Mouse (Mus musculus): ENCODE results near the gene Arfgap2.
A peak's percentile ranks its signal among the peaks of the same experiment; 100 is the strongest.

Gene Arfgap2

DNA sequence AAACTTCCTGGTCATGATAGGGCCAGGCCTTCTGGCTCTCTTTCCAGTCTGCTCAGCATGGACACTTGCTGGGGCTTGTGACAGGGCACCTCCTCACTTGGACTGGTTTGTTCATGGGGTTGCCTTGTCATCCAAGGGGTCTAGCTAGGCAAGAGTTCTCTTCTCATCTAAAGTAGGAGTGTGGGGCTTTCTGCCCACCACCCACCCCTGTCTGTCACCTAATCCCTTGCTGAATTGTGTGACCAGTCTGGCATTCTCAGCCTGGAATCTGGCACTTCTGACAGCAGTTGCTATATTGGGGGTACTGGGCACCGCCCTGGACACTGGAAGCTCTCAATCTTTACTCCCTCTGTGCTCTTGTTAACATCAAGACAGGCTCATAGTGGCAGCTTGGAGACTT lies 5.3 kb upstream of the Arfgap2 start:
- DNase-seq (ENCODE audit: low spot score) = no peak

DNA sequence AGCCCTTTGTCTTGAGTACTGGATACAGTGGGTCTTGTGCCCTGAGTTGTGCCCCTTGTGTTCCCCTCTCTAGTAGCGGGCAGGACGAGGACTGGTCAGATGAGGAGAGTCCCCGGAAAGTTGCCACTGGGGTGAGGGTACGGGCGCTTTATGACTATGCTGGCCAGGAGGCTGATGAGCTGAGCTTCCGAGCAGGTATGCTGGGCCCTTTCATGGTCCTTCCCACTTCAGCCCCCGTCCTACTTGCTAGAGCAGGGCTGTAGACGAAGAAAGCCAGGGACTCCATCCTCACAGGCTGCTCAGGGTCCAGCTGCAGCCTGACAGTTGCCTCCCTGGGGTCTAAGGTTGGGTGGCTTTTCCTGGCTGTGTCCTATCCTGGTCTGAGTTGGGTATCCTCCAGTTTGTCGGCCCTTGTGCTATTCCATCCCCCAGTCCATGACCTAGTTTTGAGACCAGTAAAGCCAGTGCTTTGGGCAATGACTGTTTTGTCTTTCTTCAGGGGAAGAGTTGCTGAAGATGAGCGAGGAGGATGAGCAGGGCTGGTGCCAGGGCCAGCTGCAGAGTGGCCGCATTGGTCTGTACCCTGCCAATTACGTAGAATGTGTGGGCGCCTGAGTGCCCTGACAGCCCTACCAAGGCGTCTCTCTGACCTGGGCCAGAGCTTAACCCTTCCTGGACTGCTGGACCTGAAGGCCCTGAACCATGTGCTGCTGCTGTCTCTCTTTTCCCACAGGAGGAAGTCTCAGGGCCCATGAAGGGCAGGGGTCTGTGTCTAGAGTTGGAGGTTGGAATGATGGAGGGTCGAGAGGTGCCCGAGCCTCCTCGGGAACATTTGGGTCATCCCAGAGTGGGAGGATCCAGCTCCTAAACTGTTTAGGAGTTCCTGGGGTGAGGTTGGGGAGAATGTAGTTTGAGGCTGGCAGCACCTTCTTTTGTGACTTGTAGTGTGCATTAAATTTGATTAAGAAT lies 798 bp upstream of the Arfgap2 start:
- DNase-seq (ENCODE audit: low spot score) = no peak

DNA sequence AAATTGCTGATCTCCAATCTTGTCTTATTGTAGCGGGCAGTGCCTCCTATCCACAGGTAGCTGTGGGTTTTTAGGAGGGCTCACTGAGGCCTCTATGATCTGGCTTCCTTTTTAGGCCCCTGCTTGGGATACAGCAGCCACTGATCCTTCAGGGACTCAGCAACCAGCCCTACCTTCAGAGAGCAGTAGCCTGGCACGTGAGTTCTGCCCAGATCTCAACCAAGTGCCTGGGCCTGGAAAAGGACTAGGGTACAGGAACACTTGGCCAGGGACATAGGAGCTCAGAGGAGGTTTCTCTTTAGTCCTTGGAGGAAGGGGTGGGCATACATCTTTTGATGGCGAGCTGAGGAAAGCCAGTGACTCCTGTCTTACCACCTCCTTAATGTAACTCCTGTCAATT lies 3.3 kb downstream of the Arfgap2 start:
- no peak for DNase-seq (ENCODE audit: low spot score)

DNA sequence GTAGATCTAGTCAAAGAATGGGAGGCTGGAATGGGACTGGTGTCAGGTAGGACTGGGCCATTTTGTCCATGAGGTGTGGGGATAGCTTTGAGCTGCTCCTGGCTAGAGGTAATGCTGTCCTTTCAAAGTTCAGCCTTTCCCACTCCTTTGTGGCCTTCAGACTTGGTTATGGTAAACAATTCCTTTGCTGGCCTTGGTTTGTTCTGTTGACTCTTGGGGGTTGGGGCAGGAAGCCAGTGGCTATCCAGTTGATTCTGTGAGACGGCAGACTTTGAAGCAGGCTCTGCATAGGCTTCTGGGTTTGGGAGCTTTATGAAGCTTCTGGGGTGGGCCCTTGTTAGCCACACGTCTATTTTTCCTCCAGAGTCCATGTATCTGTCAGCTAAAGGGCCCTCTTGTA lies 3.9 kb downstream of the Arfgap2 start:
- DNase-seq (ENCODE audit: low spot score) = no peak

DNA sequence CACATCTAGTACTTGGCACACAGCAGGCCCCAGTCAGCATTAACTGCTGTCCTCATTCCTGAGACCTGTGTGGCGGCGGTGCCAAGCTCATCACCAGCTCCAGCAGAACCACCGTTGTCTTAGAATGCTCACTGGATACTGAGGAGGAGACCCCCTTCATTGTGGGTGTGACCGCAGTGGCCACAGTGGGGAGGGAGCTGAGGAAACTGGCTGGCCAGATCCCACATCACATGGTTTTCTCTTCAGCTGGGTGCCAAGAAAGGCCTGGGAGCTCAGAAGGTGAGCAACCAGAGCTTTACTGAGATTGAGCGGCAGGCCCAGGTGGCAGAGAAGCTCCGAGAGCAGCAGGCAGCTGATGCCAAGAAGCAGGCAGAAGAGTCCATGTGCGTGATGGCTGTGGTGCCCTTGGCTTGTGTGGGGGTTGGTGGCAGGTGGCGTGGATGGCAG lies 4.9 kb downstream of the Arfgap2 start:
- DNase-seq (ENCODE audit: low spot score) = no peak

DNA sequence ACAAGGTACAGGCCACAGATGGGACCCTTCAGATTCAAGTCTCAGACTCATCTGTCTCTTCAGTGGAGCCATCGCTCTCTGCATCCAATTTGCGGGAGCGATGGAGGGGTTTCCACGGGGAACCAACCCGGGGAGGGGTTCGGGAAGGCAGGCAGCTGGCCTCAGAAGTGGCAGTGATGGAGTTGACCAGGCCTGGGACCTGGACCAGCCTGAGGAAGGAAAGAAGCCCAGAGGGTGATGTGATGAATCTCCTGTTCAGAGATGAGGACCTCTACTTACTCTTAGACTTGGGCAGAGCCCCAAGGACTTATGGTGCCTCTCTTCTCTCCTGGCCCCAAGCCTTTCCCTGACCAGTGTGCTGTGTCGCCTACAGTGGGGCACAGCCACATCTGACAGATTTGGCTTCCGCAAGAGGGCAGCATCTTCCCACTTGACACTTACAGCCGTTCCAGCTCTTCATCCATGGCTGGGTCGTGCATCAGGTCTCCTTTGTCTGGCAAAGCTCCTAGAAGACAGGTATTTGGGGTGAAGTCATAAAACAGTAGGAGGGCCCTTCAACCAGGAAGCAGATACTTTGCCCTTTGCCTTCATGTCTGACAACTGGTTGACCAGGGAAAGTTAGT lies 14.1 kb downstream of the Arfgap2 start:
- no peak for DNase-seq (ENCODE audit: low spot score)

DNA sequence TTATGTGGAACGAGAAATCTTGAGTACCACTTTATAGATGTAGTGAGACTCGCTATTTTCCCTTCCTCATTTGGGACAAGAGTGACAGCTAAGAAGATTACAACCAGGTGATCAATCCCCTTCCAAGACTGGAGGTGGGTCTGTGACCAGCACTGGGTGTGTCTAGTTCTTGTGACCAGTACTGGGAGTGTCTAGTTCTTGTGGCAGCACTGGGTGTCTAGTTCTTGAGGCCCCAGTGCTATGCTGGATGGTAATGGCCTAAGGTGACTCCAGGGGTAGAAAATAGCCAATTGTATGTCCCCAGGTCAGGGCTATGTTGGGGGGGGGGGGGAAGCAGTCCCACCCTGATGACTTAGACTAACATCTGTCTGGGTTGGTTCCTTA lies 14.6 kb downstream of the Arfgap2 start:
- no peak for DNase-seq (ENCODE audit: low spot score)

DNA sequence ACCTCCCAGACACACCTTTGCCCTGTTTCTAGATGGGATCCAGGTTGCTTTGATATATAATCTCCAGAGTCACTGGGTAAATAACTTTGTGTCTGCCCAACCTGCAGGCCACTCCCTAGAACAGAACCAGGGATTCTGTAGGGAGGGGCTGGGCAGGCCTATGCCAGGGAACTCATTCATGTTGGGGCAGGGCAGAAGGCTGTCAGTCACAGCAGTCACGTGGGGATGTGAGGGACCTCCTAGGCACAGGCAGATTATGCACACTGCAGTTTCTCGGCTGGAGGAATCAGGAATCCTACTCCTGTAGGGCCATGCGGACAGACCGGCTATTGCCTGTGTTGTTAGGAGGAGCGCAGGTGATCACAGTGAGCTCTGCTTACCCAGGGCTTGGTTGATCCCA lies 16.6 kb downstream of the Arfgap2 start:
- DNase-seq (ENCODE audit: low spot score) = no peak

DNA sequence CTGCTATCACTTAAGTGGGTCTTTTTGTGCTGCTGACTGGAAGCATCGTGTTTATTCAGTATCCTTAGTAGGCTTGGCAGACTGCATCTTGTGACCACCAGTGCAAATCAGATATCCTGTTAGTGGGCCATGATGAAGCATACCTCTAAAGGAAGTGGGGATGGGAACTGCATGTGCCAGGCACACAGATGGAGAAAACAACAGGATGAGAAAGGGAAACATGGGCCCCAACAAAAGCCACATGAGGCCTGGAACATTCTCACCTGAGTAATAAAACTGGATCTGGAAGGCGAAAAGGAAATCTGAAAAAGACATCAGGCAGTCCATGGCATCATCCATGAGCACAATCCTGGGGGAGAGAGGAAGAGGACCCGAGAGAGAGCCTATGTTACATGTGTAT lies 19.2 kb downstream of the Arfgap2 start:
- no peak for DNase-seq (ENCODE audit: low spot score)

DNA sequence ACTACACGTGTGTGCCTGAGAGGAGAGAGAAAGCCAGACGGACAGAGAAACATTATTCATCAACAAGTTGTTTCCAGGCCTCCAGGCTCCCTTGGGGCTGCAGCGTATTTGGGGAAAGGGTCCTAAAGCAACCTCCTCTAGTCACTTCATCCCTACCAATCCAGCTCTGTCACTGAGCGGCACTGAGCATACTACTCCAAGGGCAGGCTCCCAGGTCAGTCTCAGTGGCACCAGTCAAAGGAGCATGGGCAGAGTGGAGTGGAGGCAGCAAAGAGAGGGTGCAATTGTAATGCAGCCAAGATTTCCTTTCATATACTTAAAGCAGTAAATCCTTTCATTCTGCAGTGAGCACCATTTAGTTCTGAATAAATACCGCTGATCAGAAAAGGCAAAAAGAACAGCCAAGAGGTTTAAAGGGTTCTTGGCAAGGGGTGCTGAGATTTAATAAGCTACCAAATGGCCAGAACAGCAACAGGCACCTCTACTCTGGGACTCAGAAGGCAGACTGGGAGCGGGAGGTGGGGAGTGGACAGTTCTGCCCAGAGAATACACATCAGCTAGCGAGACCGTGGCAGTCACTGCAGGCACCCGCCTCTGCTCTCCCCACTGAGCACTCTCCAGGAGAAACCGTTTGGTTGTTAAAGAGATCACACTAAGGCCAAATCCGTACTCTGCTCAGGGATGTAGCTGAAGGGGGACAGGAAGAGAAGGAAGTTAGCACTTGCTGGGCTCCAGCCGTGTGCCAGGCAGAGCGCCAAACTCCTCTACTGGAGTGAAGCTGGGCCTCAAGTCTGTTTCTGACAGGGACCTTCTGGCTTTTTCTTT lies 19.8 kb downstream of the Arfgap2 start:
- no peak for DNase-seq (ENCODE audit: low spot score)

DNA sequence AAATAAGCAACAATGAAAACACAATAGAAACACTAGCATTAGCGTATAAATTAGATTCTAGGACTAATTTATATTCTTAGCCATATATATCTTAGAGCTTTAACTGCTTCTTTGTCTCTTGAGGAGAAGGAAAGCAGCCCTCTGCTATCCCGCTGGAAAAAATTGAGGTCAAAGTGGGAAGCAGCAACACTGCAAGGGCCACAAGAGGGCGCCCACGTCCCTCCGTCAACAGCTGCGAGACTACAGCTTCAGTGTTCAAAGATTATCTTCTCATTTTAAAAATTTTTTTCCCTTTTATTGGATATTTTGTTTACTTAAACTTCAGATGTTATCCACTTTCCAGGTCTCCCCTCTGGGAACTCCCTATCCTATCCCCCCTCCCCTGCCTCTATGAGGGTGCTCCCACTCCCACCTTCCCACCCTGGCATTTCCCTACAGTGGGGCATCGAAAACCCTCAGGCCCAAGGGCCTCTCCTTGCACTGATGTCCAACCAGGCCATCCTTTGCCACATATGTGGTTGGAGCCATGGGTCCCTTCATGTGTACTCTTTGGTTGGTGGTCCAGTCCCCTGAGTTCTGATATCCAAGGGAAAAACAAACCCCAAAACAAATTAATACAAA lies 21.2 kb downstream of the Arfgap2 start:
- peak; percentile 83 for DNase-seq (ENCODE audit: low spot score)

DNA sequence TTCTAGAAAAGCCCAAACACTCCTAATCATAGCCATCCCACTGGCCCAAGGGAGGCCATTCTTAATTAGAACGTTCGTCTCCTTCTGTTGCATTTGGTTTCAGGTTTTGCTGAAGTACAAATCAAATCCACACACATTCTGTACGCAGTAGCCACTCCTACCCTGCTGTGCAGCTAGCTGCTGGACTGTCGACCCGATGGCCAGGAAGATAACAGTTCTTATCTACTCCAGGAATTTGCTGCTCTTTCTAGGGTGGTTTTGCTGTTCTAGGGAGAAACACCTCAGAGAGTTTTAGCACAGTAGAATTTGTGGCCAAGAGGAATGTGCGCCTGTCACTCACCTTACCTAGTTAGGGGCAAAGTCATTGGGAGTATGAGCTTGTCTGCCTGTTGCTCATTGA lies 22.8 kb downstream of the Arfgap2 start:
- no peak for DNase-seq (ENCODE audit: low spot score)

DNA sequence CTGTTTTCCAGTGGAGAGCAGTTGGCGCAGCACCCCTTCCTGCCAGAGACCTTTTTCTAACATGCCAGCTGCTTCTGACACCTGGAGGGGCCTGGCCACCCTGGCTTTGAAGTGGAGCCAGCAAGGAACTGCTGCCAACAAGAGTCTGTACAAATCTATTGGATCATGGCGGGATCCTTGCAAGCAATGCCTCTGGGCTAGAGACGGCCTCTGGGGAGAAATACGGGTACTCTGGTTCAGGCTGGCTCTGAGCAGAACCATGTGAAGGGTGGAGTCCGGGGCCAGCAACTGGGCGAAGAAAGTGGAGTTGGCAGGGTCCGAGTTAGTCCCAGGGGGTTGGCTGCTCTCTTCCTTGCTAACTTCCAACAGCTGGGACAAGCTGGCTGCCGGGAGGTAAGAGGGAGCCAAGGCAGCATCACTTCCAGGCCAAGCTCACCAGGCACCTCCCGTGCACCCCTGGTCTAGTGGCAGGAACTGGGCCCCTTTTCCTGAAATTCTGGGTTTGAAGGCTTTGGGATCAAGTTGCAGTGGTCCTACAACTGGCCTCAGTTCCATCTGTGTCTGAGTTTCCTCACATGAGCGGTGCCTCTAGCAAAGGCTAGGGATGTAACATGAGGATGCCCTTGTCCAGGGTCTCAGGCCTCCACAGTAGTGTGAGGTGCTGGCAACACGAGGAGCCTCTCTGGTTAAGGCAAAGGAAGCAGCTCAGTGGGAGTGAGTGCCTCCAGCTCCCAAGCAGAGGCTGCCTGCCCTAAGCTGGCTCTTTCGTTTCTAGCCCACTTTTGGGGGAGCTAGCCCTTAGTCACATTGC lies 26.6 kb downstream of the Arfgap2 start:
- DNase-seq (ENCODE audit: low spot score) = peak; percentile 80

DNA sequence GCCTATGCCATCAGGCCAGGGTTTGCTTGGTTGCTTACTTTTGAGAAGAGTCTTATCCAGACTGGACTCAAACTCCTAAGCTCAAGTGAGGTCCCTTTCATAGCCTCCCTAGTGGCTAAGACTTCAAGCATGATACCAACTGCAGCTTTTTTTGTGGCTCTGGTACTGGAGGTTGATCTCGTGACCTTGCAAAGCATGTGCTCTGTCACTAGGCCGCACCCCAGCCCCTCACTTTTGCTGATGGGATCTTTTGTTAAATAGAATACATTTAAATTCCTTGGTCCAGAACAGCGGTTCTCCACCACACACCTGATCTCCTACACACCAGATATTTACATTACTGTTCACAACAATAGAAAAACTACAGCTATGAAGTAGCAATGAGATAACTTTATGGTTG lies 29.5 kb downstream of the Arfgap2 start:
- DNase-seq (ENCODE audit: low spot score) = no peak

DNA sequence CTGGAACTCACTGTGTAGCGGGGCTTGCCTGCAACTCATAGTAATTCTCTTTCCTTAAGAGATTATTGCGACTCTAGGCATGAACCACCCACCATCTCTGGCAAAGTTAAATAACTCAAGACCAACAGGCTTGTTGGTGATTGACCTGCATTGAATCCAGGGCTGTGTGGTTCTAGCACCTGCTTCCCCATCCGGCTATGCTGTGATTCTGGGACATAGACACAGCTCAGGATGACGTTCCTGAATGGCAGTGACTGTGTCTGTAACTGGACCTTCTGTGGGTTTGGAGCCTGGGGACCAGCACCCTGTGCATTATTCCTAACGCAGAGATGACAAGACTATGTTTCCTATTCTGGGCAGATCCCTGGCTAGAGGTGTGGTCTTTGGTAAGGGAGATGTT lies 31.1 kb downstream of the Arfgap2 start:
- DNase-seq (ENCODE audit: low spot score) = no peak

DNA sequence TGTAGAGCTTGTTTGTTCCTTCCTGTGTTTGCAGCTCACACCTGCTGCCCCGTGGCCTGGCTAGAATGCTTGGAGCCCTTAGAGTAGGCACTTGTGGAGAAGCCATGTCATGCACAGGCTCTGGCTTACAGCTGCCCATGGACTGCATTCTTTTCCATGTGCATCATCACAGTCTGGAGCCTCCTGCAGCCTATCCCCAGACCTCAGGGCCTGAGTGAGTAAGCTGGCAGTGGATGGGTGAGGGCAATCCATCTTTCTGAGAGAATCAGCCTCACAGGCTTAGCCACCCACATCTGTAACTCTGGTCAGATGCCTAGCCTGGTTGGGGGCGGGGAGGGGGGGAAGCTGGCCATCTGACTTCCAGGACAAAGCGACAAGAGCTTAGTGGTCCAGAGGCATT lies 34.4 kb downstream of the Arfgap2 start:
- DNase-seq (ENCODE audit: low spot score) = peak; percentile 63

DNA sequence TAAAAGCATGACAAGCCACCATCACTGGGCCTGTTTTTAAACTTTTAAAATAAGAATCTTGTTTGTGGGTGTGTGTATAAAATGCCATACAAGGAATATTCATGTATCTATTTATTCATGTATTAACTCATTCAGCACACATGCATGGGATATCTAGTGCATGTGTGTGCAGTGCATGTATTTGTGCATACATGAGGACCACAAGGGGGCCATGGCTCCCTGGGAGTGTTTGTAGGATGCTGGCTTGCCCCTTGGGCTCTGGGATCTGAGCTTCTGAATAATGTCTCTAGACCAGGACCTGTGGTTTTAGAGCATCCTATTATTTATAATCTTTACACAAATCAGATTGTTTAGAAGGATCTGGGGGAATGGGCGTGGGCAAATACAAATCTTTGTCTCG lies 36.0 kb downstream of the Arfgap2 start:
- DNase-seq (ENCODE audit: low spot score) = no peak

DNA sequence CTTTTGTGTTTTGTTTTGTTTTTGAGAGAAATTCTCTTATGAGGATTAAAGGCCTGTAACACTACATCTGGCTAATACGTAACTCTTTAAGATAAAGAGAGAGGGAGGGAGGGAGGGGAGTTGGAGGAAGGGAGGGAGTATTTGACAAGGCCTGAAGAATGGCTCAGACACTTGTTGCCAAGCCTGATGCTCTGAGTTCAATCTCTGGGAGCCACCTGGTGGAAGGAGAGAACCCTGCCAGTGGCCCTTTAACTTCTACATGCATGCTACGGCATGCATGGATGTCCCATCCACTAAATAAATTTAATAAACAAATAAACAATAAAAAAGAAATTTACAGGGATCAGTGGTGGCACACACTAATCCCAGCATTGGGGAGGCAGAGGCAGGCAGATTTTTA lies 37.1 kb downstream of the Arfgap2 start:
- DNase-seq (ENCODE audit: low spot score) = no peak

DNA sequence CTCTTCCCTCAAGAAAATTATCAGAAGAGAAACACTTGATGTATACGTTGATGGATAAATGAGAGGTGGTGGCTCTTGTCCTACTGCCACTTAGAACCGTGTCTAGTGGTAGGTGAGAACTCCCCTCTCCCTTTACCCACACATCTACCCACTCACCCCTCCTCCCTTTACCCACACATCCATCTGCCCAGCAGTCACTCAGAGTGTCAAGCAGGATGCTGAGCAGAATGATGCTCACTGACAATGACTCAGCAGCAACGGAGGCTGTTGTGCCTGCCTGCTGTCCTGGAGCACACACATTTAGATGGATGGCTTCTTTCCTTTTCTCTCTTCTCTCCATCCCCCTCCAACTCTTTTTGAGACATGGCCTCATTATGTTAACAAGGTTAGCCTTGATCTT lies 38.1 kb downstream of the Arfgap2 start:
- DNase-seq (ENCODE audit: low spot score) = no peak

DNA sequence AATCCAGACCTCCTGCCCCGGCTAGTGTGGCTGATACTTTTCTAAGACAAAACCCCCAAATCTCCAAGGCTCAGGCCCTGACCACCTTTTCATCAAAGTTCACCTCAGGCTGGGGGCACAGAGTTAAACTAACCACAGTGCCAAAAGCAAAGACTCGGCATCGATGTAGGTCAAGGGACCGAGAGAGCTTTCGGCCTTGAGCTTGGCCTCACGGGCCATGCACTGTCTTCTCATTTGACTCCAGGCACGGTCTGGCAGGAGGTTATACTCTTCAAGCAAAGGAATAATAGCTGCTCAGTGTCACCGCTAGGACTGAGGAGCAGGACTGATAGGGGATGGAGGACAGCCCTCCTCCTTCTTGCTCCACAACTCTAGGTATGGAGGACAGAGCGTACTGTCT lies 41.2 kb downstream of the Arfgap2 start:
- DNase-seq (ENCODE audit: low spot score) = no peak

DNA sequence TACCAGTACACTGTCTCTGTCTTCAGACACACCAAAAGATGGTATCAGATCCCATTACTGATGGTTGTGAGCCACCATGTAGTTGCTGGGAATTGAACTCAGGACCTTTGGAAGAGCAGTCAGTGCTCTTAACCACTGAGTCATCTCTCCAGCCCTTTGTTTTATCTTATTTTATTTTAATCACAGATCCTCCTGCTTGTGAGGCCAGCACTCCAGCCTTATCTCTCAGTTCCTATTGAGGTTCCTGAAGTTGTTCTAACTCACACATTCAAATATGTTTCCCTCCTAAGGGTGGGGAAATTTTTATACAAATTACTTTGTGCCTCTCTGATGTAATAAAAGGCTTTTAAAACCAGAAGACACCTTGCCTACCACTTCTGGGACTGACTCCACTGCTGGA lies 41.8 kb downstream of the Arfgap2 start:
- DNase-seq (ENCODE audit: low spot score) = no peak
